In genomic region chr13:93612660-93613607, GRCm38 (mm10) we compare ENCODE assay signal across 8 mouse cellular contexts. TPM values are rescaled to one million over a fixed set of nuclear protein-coding genes. Genes with fewer than 3 reads are reported as not detected.
DNase-seq lines count a peak whose midpoint lies in the region; ATAC-seq lines count a peak whose summit lies in the region.

No protein-coding gene starts in this region.

- H3K9ac ChIP-seq in hindbrain, embryonic 15.5 days = no peak overlapping the region

- H3K27ac ChIP-seq in hindbrain, embryonic 15.5 days (replicated peaks) = no peak overlapping the region

- 62% methylated on average over 19 of the region's 19 CpGs for WGBS in hindbrain, embryonic 15.5 days

- H3K4me2 ChIP-seq in hindbrain, embryonic 15.5 days = no peak overlapping the region

- peak; percentile 68 for ATAC-seq in activated CD4-positive, CD25-positive, alpha-beta regulatory T cell, adult 4 months
- ATAC-seq in hindbrain, embryonic 15.5 days (ENCODE audit: low FRiP score, low read depth) = peak; percentile 78
- peak; percentile 69 for ATAC-seq in megakaryocyte, adult 5-6 weeks (ENCODE audit: poor library complexity, severe bottlenecking)

- H3K36me3 ChIP-seq in hindbrain, embryonic 15.5 days = no peaks in the 10 kb centered on the region

- H3K4me1 ChIP-seq in hindbrain, embryonic 15.5 days (replicated peaks) = no peaks in the 10 kb centered on the region; the same call in 1 of the 2 replicates

- H3K4me3 ChIP-seq in hindbrain, embryonic 15.5 days = no peak overlapping the region

- peak; percentile 83 to 89 for DNase-seq in cerebellum, postnatal 25 days
- peak; percentile 80 to 88 for DNase-seq in frontal cortex, postnatal 36 days (ENCODE audit: low spot score in 2 of 2)
- DNase-seq in layer of hippocampus, postnatal 36 days = peak; percentile 68 to 78
- DNase-seq in right cerebral cortex, postnatal 25 days = peak; percentile 74
- peak; percentile 46 for DNase-seq in yolk sac, embryonic 10.5 days (ENCODE audit: low spot score)

- no peaks in the 10 kb centered on the region for H3K27me3 ChIP-seq in hindbrain, embryonic 15.5 days

- H3K9me3 ChIP-seq in hindbrain, embryonic 15.5 days = no peaks in the 10 kb centered on the region

RNA-seq across cellular contexts. Expression of gene Bhmt, which starts 24.8 kb away (rescaled TPM):
- polyA plus RNA-seq in activated CD4-positive, CD25-positive, alpha-beta regulatory T cell, adult 4 months (2017; shearing (Covaris generic)) = under 1 TPM in 1 of 2 experiments, not detected in 1; 0.57 TPM
- 0.26 and 1.1 TPM in 2 replicates for polyA plus RNA-seq in hindbrain, embryonic 15.5 days (2015; fragmentation: Nextera tagmentation; extraction: Ambion mirVana)
- total RNA-seq in layer of hippocampus, postnatal 36 days (2021) = not detected
- not detected in 2 replicates for total RNA-seq in megakaryocyte, adult 5-6 weeks (2015)
- not detected in 2 replicates for total RNA-seq in megakaryocyte, adult 5-6 weeks (2017)
